Mouse (Mus musculus): ENCODE measurements around the gene Gm29289. TPM values are rescaled to one million over a fixed set of nuclear protein-coding genes. Genes with fewer than 3 reads are reported as not detected.
"Not testable (repeated sequence)": the region's sequence is repeated elsewhere in the genome, so short reads cannot be mapped to it uniquely, and the experiment has no call there.

Gm29289 gene
- polyA plus RNA-seq (2015; fragmentation: Nextera tagmentation; extraction: Ambion mirVana): not detected in 2 replicates

GRCm38 (mm10) chrY:2932282-2932681, at the start of gene Gm29289:
Gm29289 (plus strand) TSS chrY:2932582.
- not testable (repeated sequence) for H3K27ac ChIP-seq; H3K9ac ChIP-seq; ATAC-seq (ENCODE audit: low read depth); DNase-seq; H3K4me1 ChIP-seq (replicated peaks); H3K27me3 ChIP-seq; H3K4me2 ChIP-seq; H3K9me3 ChIP-seq (replicated peaks); H3K4me3 ChIP-seq (replicated peaks); H3K36me3 ChIP-seq
- WGBS (ENCODE audit: insufficient replicate concordance): no CpG with 5 or more reads among the region's 9 CpGs

- not testable (repeated sequence) for H3K27ac ChIP-seq; H3K27me3 ChIP-seq; ATAC-seq (ENCODE audit: low read depth); H3K4me2 ChIP-seq; H3K4me1 ChIP-seq (replicated peaks); H3K9ac ChIP-seq; H3K4me3 ChIP-seq (replicated peaks); DNase-seq; H3K9me3 ChIP-seq (replicated peaks); H3K36me3 ChIP-seq
- WGBS (ENCODE audit: insufficient replicate concordance): no CpG with 5 or more reads among the region's 9 CpGs
Measured at GRCm38 (mm10) chrY:2900689-2901088, 31.7 kb upstream of the Gm29289 start, which contains the start of gene Gm10352. Gm10352 (plus strand) TSS chrY:2900989.

Other genes starting within 250 kb of the Gm29289 start
- gene H2al2b, start 211.9 kb upstream of the Gm29289 start, polyA plus RNA-seq (2015; fragmentation: Nextera tagmentation; extraction: Ambion mirVana): not detected in 2 replicates
- not detected in 2 replicates for gene Gm4064, start 136.4 kb upstream of the Gm29289 start, polyA plus RNA-seq (2015; fragmentation: Nextera tagmentation; extraction: Ambion mirVana)
- gene Rbmy, start 101.9 kb upstream of the Gm29289 start, polyA plus RNA-seq (2015; fragmentation: Nextera tagmentation; extraction: Ambion mirVana): not detected in 2 replicates
- not detected in 2 replicates for gene Gm10256, start 101.9 kb upstream of the Gm29289 start, polyA plus RNA-seq (2015; fragmentation: Nextera tagmentation; extraction: Ambion mirVana)
- gene Gm10352, start 31.6 kb upstream of the Gm29289 start, polyA plus RNA-seq (2015; fragmentation: Nextera tagmentation; extraction: Ambion mirVana): not detected in 2 replicates